Mouse (Mus musculus) liver, embryonic 13.5 days (tissue): ENCODE data around the gene Gcm1. TPM values are rescaled to one million over a fixed set of nuclear protein-coding genes. Genes with fewer than 3 reads are reported as not detected.
A peak's percentile ranks its signal among the peaks of the same experiment; 100 is the strongest.

Experiments
- ATAC-seq: fragments of 200-750 bp; cut with Nextera tagmentation; 2 replicates; pipeline ENCODE4 v1.8.0; 2017; ENCODE audit warnings: low read depth, mild to moderate bottlenecking, moderate number of reproducible peaks, moderate library complexity
- DNase-seq: peaks from one replicate; pipeline ENCODE4 v3.0.0; 2022
- H3K27ac ChIP-seq: fragments of 300-500 bp; sonication (generic); 2 replicates; pipeline ENCODE4 v1.5.1; 2015; ENCODE audit warnings: moderate library complexity, mild to moderate bottlenecking, inconsistent platforms
- H3K27me3 ChIP-seq: fragments of 300-500 bp; sonication (generic); 2 replicates; pipeline ENCODE4 v1.6.1; 2015; ENCODE audit warnings: mild to moderate bottlenecking, inconsistent platforms
- H3K36me3 ChIP-seq: fragments of 300-500 bp; sonication (generic); 2 replicates; pipeline ENCODE4 v1.6.1; 2015; ENCODE audit warnings: mild to moderate bottlenecking, inconsistent platforms
- H3K4me1 ChIP-seq: fragments of 300-500 bp; sonication (generic); replicated peaks from 2 replicates; pipeline ENCODE4 v1.6.1; 2015; ENCODE audit warnings: inconsistent platforms
- H3K4me2 ChIP-seq: fragments of 300-500 bp; sonication (generic); 2 replicates; pipeline ENCODE4 v1.6.1; 2015; ENCODE audit warnings: inconsistent platforms, mild to moderate bottlenecking, moderate library complexity
- H3K4me3 ChIP-seq: fragments of 300-500 bp; sonication (generic); replicated peaks from 2 replicates; pipeline ENCODE4 v1.5.1; 2015; ENCODE audit warnings: mild to moderate bottlenecking, inconsistent platforms
- H3K9ac ChIP-seq: fragments of 300-500 bp; sonication (generic); 2 replicates; pipeline ENCODE4 v1.6.1; 2015; ENCODE audit warnings: mild to moderate bottlenecking, inconsistent platforms
- H3K9me3 ChIP-seq: fragments of 300-500 bp; sonication (generic); replicated peaks from 2 replicates; pipeline ENCODE4 v1.6.1; 2016; ENCODE audit warnings: inconsistent platforms
- whole genome bisulfite sequencing: fragments of 180-500 bp; shearing (Covaris S2); methylation state at CpG from one replicate; pipeline ENCODE4 v1.1.7; 2015; ENCODE audit not compliant: insufficient replicate concordance; 5-methylcytosine and 5-hydroxymethylcytosine counted together
- polyA plus RNA-seq: library from polyadenylated mRNA; unstranded; fragments of >200 nt; fragmentation: Nextera tagmentation; extraction: Ambion mirVana; gene quantifications from 2 replicates; pipeline ENCODE4 v1.2.1, GENCODE M21; 2015

Gcm1 gene
- polyA plus RNA-seq, 1 experiment from 2014 or later = not detected

GRCm38 (mm10) chr9:78103965-78104560 lies 52.3 kb downstream of the Gcm1 start:
- no peaks in the 10 kb centered on the region for H3K27me3 ChIP-seq
- peak overlapping the region; percentile 99 for H3K4me3 ChIP-seq
- peak overlapping the region; percentile 100 for H3K9ac ChIP-seq
- H3K9me3 ChIP-seq = no peaks in the 10 kb centered on the region
- 75% methylated on average over 8 of the region's 8 CpGs for WGBS
- ATAC-seq (no peak), DNase-seq (no peak)
- peak overlapping the region; percentile 96 for H3K4me2 ChIP-seq
- H3K36me3 ChIP-seq = peaks cover 56% of the 10 kb centered on the region
- peaks cover 57% of the 10 kb centered on the region for H3K4me1 ChIP-seq
- H3K27ac ChIP-seq = peak overlapping the region; percentile 99

GRCm38 (mm10) chr9:78104973-78105372 lies 53.2 kb downstream of the Gcm1 start:
- Histone ChIP-seq H3K9me3 (no peaks in the 10 kb centered on the region), H3K27me3 (no peaks in the 10 kb centered on the region), H3K36me3 (peaks cover 47% of the 10 kb centered on the region), H3K4me1 (peaks cover 65% of the 10 kb centered on the region), H3K9ac (peak overlapping the region; percentile 100), H3K4me3 (peak overlapping the region; percentile 99), H3K27ac (peak overlapping the region; percentile 99), H3K4me2 (peak overlapping the region; percentile 96)
- DNase-seq = peak; percentile 43
- peak; percentile 34 for ATAC-seq
- WGBS = 18% methylated on average over 6 of the region's 6 CpGs

- H3K4me1 ChIP-seq = peaks cover 66% of the 10 kb centered on the region
- H3K9ac ChIP-seq = peak overlapping the region; percentile 100
- no peaks in the 10 kb centered on the region for H3K27me3 ChIP-seq
- 14% methylated on average over 6 of the region's 6 CpGs for WGBS
- H3K4me2 ChIP-seq = peak overlapping the region; percentile 96
- no peaks in the 10 kb centered on the region for H3K9me3 ChIP-seq
- peak; percentile 83 for ATAC-seq
- peaks cover 42% of the 10 kb centered on the region for H3K36me3 ChIP-seq
- peak overlapping the region; percentile 99 for H3K4me3 ChIP-seq
- DNase-seq = peak; percentile 72
- peak overlapping the region; percentile 99 for H3K27ac ChIP-seq
Observed at GRCm38 (mm10) chr9:78105501-78105932, 53.8 kb downstream of the Gcm1 start.

GRCm38 (mm10) chr9:78106821-78107220 lies 55.1 kb downstream of the Gcm1 start:
- 64% methylated on average over 4 of the region's 4 CpGs for WGBS
- no peak for ATAC-seq
- H3K27ac ChIP-seq = peak overlapping the region; percentile 99
- H3K4me3 ChIP-seq = peak overlapping the region; percentile 99
- H3K9ac ChIP-seq = peak overlapping the region; percentile 100
- peak; percentile 37 for DNase-seq
- no peaks in the 10 kb centered on the region for H3K27me3 ChIP-seq
- peaks cover 29% of the 10 kb centered on the region for H3K36me3 ChIP-seq
- peak overlapping the region; percentile 96 for H3K4me2 ChIP-seq
- H3K9me3 ChIP-seq = no peaks in the 10 kb centered on the region
- H3K4me1 ChIP-seq = peaks cover 59% of the 10 kb centered on the region

- ATAC-seq (no peak), DNase-seq (no peak)
- no peaks in the 10 kb centered on the region for H3K27me3 ChIP-seq
- peak overlapping the region; percentile 100 for H3K9ac ChIP-seq
- peaks cover 59% of the 10 kb centered on the region for H3K4me1 ChIP-seq
- no peaks in the 10 kb centered on the region for H3K9me3 ChIP-seq
- 10% methylated on average over 6 of the region's 6 CpGs for WGBS
- peak overlapping the region; percentile 99 for H3K4me3 ChIP-seq
- H3K4me2 ChIP-seq = peak overlapping the region; percentile 96
- H3K27ac ChIP-seq = peak overlapping the region; percentile 99
- peaks cover 25% of the 10 kb centered on the region for H3K36me3 ChIP-seq
Observed at GRCm38 (mm10) chr9:78107582-78107911, 55.8 kb downstream of the Gcm1 start.

- DNase-seq = peak; percentile 81
- H3K9ac ChIP-seq = peak overlapping the region; percentile 100
- H3K4me3 ChIP-seq = peak overlapping the region; percentile 99
- H3K27me3 ChIP-seq = no peaks in the 10 kb centered on the region
- peaks cover 19% of the 10 kb centered on the region for H3K36me3 ChIP-seq
- ATAC-seq = peak; percentile 70
- H3K4me1 ChIP-seq = peaks cover 61% of the 10 kb centered on the region
- peak overlapping the region; percentile 99 for H3K27ac ChIP-seq
- peak overlapping the region; percentile 96 for H3K4me2 ChIP-seq
- WGBS = under 1% methylated on average over 88 of the region's 88 CpGs
- no peaks in the 10 kb centered on the region for H3K9me3 ChIP-seq
Observed at GRCm38 (mm10) chr9:78107912-78108795, 56.4 kb downstream of the Gcm1 start.

- Histone ChIP-seq H3K4me1 (peaks cover 61% of the 10 kb centered on the region), H3K27me3 (no peaks in the 10 kb centered on the region), H3K27ac (peak within 1 kb of the TSS; percentile 99), H3K4me2 (peak within 1 kb of the TSS; percentile 96), H3K4me3 (peak within 1 kb of the TSS; percentile 99), H3K36me3 (peaks cover 13% of the 10 kb centered on the region), H3K9ac (peak within 1 kb of the TSS; percentile 100), H3K9me3 (no peaks in the 10 kb centered on the region)
- WGBS = under 1% methylated on average over 20 of the region's 20 CpGs
- DNase-seq (peak; percentile 88), ATAC-seq (peak; percentile 80)
Observed at GRCm38 (mm10) chr9:78108796-78109239, 57.1 kb downstream of the Gcm1 start, which contains the start of the genes Fbxo9 and Ick. TSS of gene Fbxo9 (minus strand) at chr9:78109065. TSS of gene Ick (plus strand) at chr9:78109192.

- H3K36me3 ChIP-seq = peaks cover 4% of the 10 kb centered on the region
- H3K4me2 ChIP-seq = peak overlapping the region; percentile 96
- H3K4me1 ChIP-seq = peaks cover 61% of the 10 kb centered on the region
- ATAC-seq (no peak), DNase-seq (peak; percentile 27)
- 17% methylated on average over 5 of the region's 5 CpGs for WGBS
- H3K27ac ChIP-seq = peak overlapping the region; percentile 74; the same call in 1 of the 2 replicates
- peak overlapping the region; percentile 71 for H3K9ac ChIP-seq
- peak overlapping the region; percentile 99 for H3K4me3 ChIP-seq
- no peaks in the 10 kb centered on the region for H3K27me3 ChIP-seq
- H3K9me3 ChIP-seq = no peaks in the 10 kb centered on the region
Observed at GRCm38 (mm10) chr9:78109656-78110055, 57.9 kb downstream of the Gcm1 start.

GRCm38 (mm10) chr9:78111456-78111855 lies 59.7 kb downstream of the Gcm1 start:
- H3K27ac ChIP-seq = no peak overlapping the region
- no peak overlapping the region for H3K9ac ChIP-seq
- H3K4me2 ChIP-seq = no peak overlapping the region
- H3K36me3 ChIP-seq = peaks cover 2% of the 10 kb centered on the region; the same call in 1 of the 2 replicates
- DNase-seq (no peak), ATAC-seq (no peak)
- 82% methylated on average over 2 of the region's 2 CpGs for WGBS
- no peak overlapping the region for H3K4me3 ChIP-seq
- no peaks in the 10 kb centered on the region for H3K27me3 ChIP-seq
- H3K9me3 ChIP-seq = no peaks in the 10 kb centered on the region
- H3K4me1 ChIP-seq = peaks cover 56% of the 10 kb centered on the region

GRCm38 (mm10) chr9:78112770-78113537 lies 61.2 kb downstream of the Gcm1 start:
- Histone ChIP-seq H3K4me1 (peaks cover 60% of the 10 kb centered on the region), H3K36me3 (no peaks in the 10 kb centered on the region), H3K4me3 (peak overlapping the region; percentile 89), H3K4me2 (peak overlapping the region; percentile 90), H3K27me3 (no peaks in the 10 kb centered on the region), H3K9ac (peak overlapping the region; percentile 94), H3K27ac (peak overlapping the region; percentile 83), H3K9me3 (no peaks in the 10 kb centered on the region)
- peak; percentile 84 for DNase-seq
- peak; percentile 60 for ATAC-seq
- WGBS = 2% methylated on average over 47 of the region's 47 CpGs

GRCm38 (mm10) chr9:78113538-78113885 lies 61.8 kb downstream of the Gcm1 start:
- DNase-seq (no peak), ATAC-seq (peak; percentile 5)
- no peaks in the 10 kb centered on the region for H3K36me3 ChIP-seq
- under 1% methylated on average over 14 of the region's 14 CpGs for WGBS
- peak overlapping the region; percentile 94 for H3K9ac ChIP-seq
- peak overlapping the region; percentile 90 for H3K4me2 ChIP-seq
- peak overlapping the region; percentile 83 for H3K27ac ChIP-seq
- H3K4me1 ChIP-seq = peaks cover 64% of the 10 kb centered on the region
- H3K9me3 ChIP-seq = no peaks in the 10 kb centered on the region
- H3K27me3 ChIP-seq = no peaks in the 10 kb centered on the region
- peak overlapping the region; percentile 89 for H3K4me3 ChIP-seq
